Mouse (Mus musculus) midbrain, embryonic 12.5 days (tissue): ENCODE results near the gene Tor3a. TPM values are rescaled to one million over a fixed set of nuclear protein-coding genes. Genes with fewer than 3 reads are reported as not detected.
A peak's percentile ranks its signal among the peaks of the same experiment; 100 is the strongest.

Source experiments
- ATAC-seq: fragments of 200-750 bp; cut with Nextera tagmentation; 2 replicates; pipeline ENCODE4 v1.8.0; 2017; ENCODE audit warnings: low read depth, moderate TSS enrichment, moderate library complexity; ENCODE audit not compliant: low FRiP score
- H3K27ac ChIP-seq: fragments of 300-500 bp; sonication (generic); replicated peaks from 2 replicates; pipeline ENCODE4 v1.5.1; 2016; ENCODE audit warnings: mild to moderate bottlenecking
- H3K27me3 ChIP-seq: fragments of 300-500 bp; sonication (generic); 2 replicates; pipeline ENCODE4 v1.6.1; 2016; ENCODE audit warnings: mild to moderate bottlenecking
- H3K36me3 ChIP-seq: fragments of 300-500 bp; sonication (generic); 2 replicates; pipeline ENCODE4 v1.6.1; 2016
- H3K4me1 ChIP-seq: fragments of 300-500 bp; sonication (generic); 2 replicates; pipeline ENCODE4 v1.6.1; 2016
- H3K4me2 ChIP-seq: fragments of 300-500 bp; sonication (generic); replicated peaks from 2 replicates; pipeline ENCODE4 v1.6.1; 2016; ENCODE audit warnings: mild to moderate bottlenecking, moderate library complexity
- H3K4me3 ChIP-seq: fragments of 300-500 bp; sonication (generic); 2 replicates; pipeline ENCODE4 v1.5.1; 2016; ENCODE audit warnings: mild to moderate bottlenecking
- H3K9ac ChIP-seq: fragments of 300-500 bp; sonication (generic); replicated peaks from 2 replicates; pipeline ENCODE4 v1.6.1; 2016; ENCODE audit warnings: mild to moderate bottlenecking, moderate library complexity
- H3K9me3 ChIP-seq: fragments of 300-500 bp; sonication (generic); 2 replicates; pipeline ENCODE4 v1.6.1; 2016; ENCODE audit warnings: mild to moderate bottlenecking
- WGBS: fragments of 180-500 bp; shearing (Covaris S2); methylation state at CpG from one replicate; pipeline ENCODE4 v1.1.7; 2016; 5-methylcytosine and 5-hydroxymethylcytosine counted together
- polyA plus RNA-seq: library from polyadenylated mRNA; unstranded; fragments of >200 nt; fragmentation: Nextera tagmentation; extraction: Ambion mirVana; gene quantifications from 2 replicates; pipeline ENCODE4 v1.2.1, GENCODE M21; 2016

Gene Tor3a
- 2.9 and 4.8 TPM in 2 replicates for polyA plus RNA-seq

- Histone ChIP-seq H3K9me3 (no peaks in the 10 kb centered on the region), H3K27me3 (peaks cover 24% of the 10 kb centered on the region), H3K9ac (peak within 1 kb of the TSS; percentile 63), H3K36me3 (peaks cover under 1% of the 10 kb centered on the region; the same call in 1 of the 2 replicates), H3K4me1 (peaks cover 25% of the 10 kb centered on the region), H3K27ac (no peak within 1 kb of the TSS), H3K4me2 (peak within 1 kb of the TSS; percentile 94), H3K4me3 (peak within 1 kb of the TSS; percentile 56)
- 8% methylated on average over 37 of the region's 37 CpGs for WGBS
- ATAC-seq = peak; percentile 75
These were observed at the start of gene Tor3a for GRCm38 (mm10) chr1:156674195-156675000. Gene Tor3a, minus strand, starts transcription at chr1:156674356.

GRCm38 (mm10) chr1:156722089-156722488 is 47.9 kb upstream of the Tor3a start:
- no peak overlapping the region for H3K9ac ChIP-seq
- ATAC-seq = no peak
- no peaks in the 10 kb centered on the region for H3K9me3 ChIP-seq
- 72% methylated on average over 6 of the region's 6 CpGs for WGBS
- no peak overlapping the region for H3K4me2 ChIP-seq
- no peak overlapping the region for H3K4me3 ChIP-seq
- peaks cover 23% of the 10 kb centered on the region for H3K27me3 ChIP-seq
- H3K27ac ChIP-seq = no peak overlapping the region
- no peaks in the 10 kb centered on the region for H3K36me3 ChIP-seq
- peaks cover 8% of the 10 kb centered on the region; the same call in 1 of the 2 replicates for H3K4me1 ChIP-seq

GRCm38 (mm10) chr1:156720046-156720445 is 45.9 kb upstream of the Tor3a start:
- Histone ChIP-seq H3K9ac (no peak overlapping the region), H3K4me3 (no peak overlapping the region), H3K4me2 (no peak overlapping the region), H3K27ac (no peak overlapping the region), H3K27me3 (peaks cover 23% of the 10 kb centered on the region), H3K4me1 (peaks cover 8% of the 10 kb centered on the region; the same call in 1 of the 2 replicates), H3K9me3 (no peaks in the 10 kb centered on the region), H3K36me3 (no peaks in the 10 kb centered on the region)
- WGBS = 36% methylated on average over 4 of the region's 4 CpGs
- no peak for ATAC-seq

GRCm38 (mm10) chr1:156718950-156719805 is 45.0 kb upstream of the Tor3a start, which contains the start of gene Fam20b:
Gene Fam20b, minus strand, starts transcription at chr1:156719086.
- H3K27me3 ChIP-seq = peaks cover 23% of the 10 kb centered on the region
- peak within 1 kb of the TSS; percentile 76 for H3K4me3 ChIP-seq
- ATAC-seq = peak; percentile 97
- H3K4me2 ChIP-seq = peak within 1 kb of the TSS; percentile 71
- peak within 1 kb of the TSS; percentile 91 for H3K9ac ChIP-seq
- WGBS = under 1% methylated on average over 30 of the region's 47 CpGs
- peak within 1 kb of the TSS; percentile 89 for H3K27ac ChIP-seq
- no peaks in the 10 kb centered on the region for H3K36me3 ChIP-seq
- H3K9me3 ChIP-seq = no peaks in the 10 kb centered on the region
- peaks cover 8% of the 10 kb centered on the region; the same call in 1 of the 2 replicates for H3K4me1 ChIP-seq

GRCm38 (mm10) chr1:156718286-156718949 is 44.3 kb upstream of the Tor3a start:
- peaks cover 23% of the 10 kb centered on the region for H3K27me3 ChIP-seq
- peaks cover 8% of the 10 kb centered on the region; the same call in 1 of the 2 replicates for H3K4me1 ChIP-seq
- H3K27ac ChIP-seq = peak overlapping the region; percentile 89
- H3K4me3 ChIP-seq = peak overlapping the region; percentile 76
- no peaks in the 10 kb centered on the region for H3K9me3 ChIP-seq
- peak overlapping the region; percentile 71 for H3K4me2 ChIP-seq
- no peaks in the 10 kb centered on the region for H3K36me3 ChIP-seq
- peak; percentile 89 for ATAC-seq
- peak overlapping the region; percentile 91 for H3K9ac ChIP-seq
- WGBS = under 1% methylated on average over 44 of the region's 73 CpGs

GRCm38 (mm10) chr1:156717751-156718285 is 43.7 kb upstream of the Tor3a start:
- peak overlapping the region; percentile 91 for H3K9ac ChIP-seq
- H3K4me3 ChIP-seq = peak overlapping the region; percentile 76
- no peak for ATAC-seq
- H3K4me1 ChIP-seq = peaks cover 8% of the 10 kb centered on the region; the same call in 1 of the 2 replicates
- H3K27me3 ChIP-seq = peaks cover 23% of the 10 kb centered on the region
- H3K9me3 ChIP-seq = no peaks in the 10 kb centered on the region
- peak overlapping the region; percentile 71 for H3K4me2 ChIP-seq
- H3K27ac ChIP-seq = peak overlapping the region; percentile 89
- no peaks in the 10 kb centered on the region for H3K36me3 ChIP-seq
- WGBS = 16% methylated on average over 13 of the region's 13 CpGs

GRCm38 (mm10) chr1:156716681-156717080 is 42.5 kb upstream of the Tor3a start:
- no peak overlapping the region for H3K4me2 ChIP-seq
- peaks cover 8% of the 10 kb centered on the region; the same call in 1 of the 2 replicates for H3K4me1 ChIP-seq
- no peak overlapping the region for H3K4me3 ChIP-seq
- H3K27me3 ChIP-seq = peaks cover 18% of the 10 kb centered on the region
- H3K9ac ChIP-seq = no peak overlapping the region
- no peak for ATAC-seq
- H3K27ac ChIP-seq = no peak overlapping the region
- WGBS = 89% methylated on average over 6 of the region's 6 CpGs
- no peaks in the 10 kb centered on the region for H3K9me3 ChIP-seq
- no peaks in the 10 kb centered on the region for H3K36me3 ChIP-seq

- Histone ChIP-seq H3K4me2 (no peak overlapping the region), H3K4me3 (no peak overlapping the region), H3K27me3 (no peaks in the 10 kb centered on the region), H3K4me1 (peaks cover 5% of the 10 kb centered on the region; the same call in 1 of the 2 replicates), H3K27ac (no peak overlapping the region), H3K9me3 (no peaks in the 10 kb centered on the region), H3K9ac (no peak overlapping the region), H3K36me3 (peaks cover 5% of the 10 kb centered on the region)
- ATAC-seq = no peak
- 74% methylated on average over 10 of the region's 10 CpGs for whole genome bisulfite sequencing
These were observed 36.4 kb upstream of the Tor3a start for GRCm38 (mm10) chr1:156710472-156711098.

- peaks cover 5% of the 10 kb centered on the region; the same call in 1 of the 2 replicates for H3K4me1 ChIP-seq
- H3K9ac ChIP-seq = no peak overlapping the region
- peaks cover 24% of the 10 kb centered on the region for H3K36me3 ChIP-seq
- no peaks in the 10 kb centered on the region for H3K9me3 ChIP-seq
- no peaks in the 10 kb centered on the region for H3K27me3 ChIP-seq
- ATAC-seq = no peak
- no peak overlapping the region for H3K4me3 ChIP-seq
- H3K27ac ChIP-seq = no peak overlapping the region
- H3K4me2 ChIP-seq = no peak overlapping the region
- 88% methylated on average over 3 of the region's 3 CpGs for WGBS
These were observed 34.5 kb upstream of the Tor3a start for GRCm38 (mm10) chr1:156708672-156709071.

- no peaks in the 10 kb centered on the region for H3K27me3 ChIP-seq
- peaks cover 1% of the 10 kb centered on the region; the same call in 1 of the 2 replicates for H3K4me1 ChIP-seq
- no peak overlapping the region for H3K9ac ChIP-seq
- ATAC-seq = no peak
- no peak overlapping the region for H3K27ac ChIP-seq
- H3K36me3 ChIP-seq = peaks cover 40% of the 10 kb centered on the region
- no peak overlapping the region for H3K4me2 ChIP-seq
- no peaks in the 10 kb centered on the region for H3K9me3 ChIP-seq
- H3K4me3 ChIP-seq = no peak overlapping the region
- 85% methylated on average over 10 of the region's 10 CpGs for WGBS
These were observed 31.6 kb upstream of the Tor3a start for GRCm38 (mm10) chr1:156705696-156706285.
